Mouse (Mus musculus) liver, embryonic 14 days (tissue): ENCODE results near the gene Dph7. TPM values are rescaled to one million over a fixed set of nuclear protein-coding genes. Genes with fewer than 3 reads are reported as not detected.

Experiments used
- polyA plus RNA-seq: library from polyadenylated mRNA; depleted of rRNA; stranded (reverse); fragments of >200 nt; gene quantifications from 2 replicates; pipeline ENCODE4 v1.2.3, GENCODE M21; 2012; rRNA removed

The Dph7 gene
- 8.5 TPM in 2 replicates for polyA plus RNA-seq

DNA sequence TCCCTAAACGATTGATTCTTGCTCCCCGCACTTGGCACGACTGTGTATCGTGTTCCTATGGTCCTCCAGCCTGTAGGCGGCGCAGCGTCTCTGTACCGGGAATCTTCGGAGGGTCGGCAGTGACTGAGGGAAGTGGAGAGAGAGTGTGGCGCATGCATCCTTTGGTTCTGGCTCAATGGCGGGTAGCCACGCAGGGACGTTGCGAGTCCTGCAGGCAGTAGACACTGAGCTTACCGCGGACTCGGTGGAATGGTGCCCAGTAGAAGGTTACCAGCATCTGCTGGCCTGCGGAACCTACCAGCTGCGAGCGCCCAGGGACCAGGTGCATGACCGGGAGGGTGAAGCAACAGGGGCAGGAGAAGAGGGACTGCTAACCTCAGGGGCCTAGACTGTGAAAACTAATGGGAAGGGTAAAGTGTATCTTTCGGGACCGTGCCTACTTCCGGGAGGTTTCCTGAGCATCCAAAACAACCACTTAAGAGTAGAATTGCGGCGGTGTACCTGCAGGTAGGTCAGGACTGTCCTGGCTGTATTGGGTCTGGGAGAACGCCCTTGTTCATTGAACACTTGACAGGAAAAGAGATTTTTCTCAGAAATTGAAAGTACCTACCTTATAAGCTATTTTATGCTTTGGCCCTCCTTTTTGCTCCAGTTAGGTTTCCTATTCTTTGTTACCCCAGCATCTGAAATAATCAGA is at the start of gene Dph7:
Dph7 (plus strand) TSS at position 97 of the 697 bp plus-strand sequence.

DNA sequence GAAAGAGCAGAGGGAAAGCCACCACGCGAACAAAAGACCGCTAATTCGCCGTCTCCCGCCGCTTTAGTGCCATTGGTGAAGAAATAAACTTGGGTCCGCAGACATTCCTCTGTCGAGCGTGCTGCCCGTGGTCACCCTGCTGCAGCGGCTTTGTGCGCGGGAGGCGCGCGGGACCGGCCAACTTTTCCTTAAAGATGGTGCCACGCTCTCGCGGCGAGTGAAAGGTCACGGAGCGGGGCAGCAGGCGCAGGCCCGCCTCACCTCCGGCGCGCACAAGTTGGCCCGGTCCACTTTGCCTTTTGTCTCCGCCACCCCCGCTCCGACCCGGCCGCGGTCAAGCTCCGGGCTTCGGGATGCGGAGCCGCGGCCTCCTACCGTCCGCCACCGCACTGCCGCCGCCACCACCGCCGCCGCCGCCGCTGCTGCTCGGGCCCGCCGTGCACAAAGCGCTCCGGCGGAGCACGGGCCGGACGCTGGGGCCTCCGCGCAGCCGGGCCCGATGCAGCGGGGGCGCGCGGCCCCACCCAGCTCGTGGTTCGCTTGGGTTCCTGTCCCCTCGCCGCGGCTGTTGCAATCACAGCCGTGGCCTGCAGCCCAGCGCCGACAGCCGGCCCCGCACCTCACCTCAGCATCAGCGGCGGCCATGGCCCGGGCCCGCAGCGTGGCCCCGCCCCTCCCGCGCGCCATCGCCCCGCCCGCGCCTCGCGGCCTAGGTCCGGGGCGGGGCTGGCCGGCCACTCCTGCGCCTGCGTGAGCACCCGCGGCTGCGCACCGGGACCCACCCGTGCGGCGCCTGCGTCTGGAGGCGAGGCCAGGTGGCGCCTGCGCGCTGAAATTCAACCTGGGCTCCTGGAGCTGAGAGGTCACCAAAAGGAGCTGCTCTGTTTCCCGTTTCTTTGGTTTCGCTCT is 43.0 kb upstream of the Dph7 start, which contains the start of gene Ehmt1:
Ehmt1 (minus strand) TSS at position 685 of the 909 bp plus-strand sequence.

DNA sequence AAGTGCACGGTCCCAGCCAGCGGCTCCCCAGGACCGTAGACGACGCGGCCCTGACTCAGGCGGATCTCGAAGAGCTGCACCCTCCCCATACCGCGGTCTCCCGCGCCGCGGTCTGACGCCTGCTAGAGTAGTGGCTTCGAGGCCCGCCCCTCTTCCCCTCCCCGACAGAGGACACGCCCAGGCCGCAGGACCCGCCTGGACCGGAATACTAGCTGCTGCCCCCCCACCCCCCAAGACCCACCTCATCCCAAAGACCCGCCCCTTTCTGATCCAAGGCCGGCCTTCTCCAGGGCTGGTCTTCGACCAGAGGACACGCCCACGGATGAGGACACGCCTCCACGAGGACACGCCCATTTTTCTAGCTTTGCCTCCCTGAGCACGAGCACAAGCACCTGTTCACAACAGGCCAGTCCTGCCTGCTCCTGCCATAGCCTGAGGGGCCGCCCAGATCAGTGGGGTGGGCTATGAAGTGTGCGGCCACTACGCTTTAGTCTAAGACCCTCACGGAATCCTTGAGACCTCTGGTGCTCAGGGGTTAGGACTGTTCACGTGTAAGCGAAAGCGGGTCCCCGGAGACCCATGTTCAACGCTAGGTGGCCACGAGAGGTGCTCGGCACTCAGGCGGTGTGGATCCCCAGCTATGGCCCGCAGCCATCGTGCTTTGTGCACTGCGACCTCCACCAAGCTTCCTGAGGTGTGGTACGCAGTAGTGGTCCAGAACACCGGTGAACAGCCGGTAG is 27.0 kb upstream of the Dph7 start, which contains the start of gene Arrdc1:
Arrdc1 (minus strand) TSS at position 196 of the 740 bp plus-strand sequence.

GRCm38 (mm10) chr2:24949421-24950188 is 12.6 kb upstream of the Dph7 start, which contains the start of gene Zmynd19:
TSS of gene Zmynd19 (plus strand) at chr2:24949792.

GRCm38 (mm10) chr2:24974906-24975703 is 12.9 kb downstream of the Dph7 start, which contains the start of gene Mrpl41:
TSS of gene Mrpl41 (minus strand) at chr2:24975098.

GRCm38 (mm10) chr2:24975704-24976297 is 13.6 kb downstream of the Dph7 start, which contains the start of gene Pnpla7:
TSS of gene Pnpla7 (plus strand) at chr2:24976033.

Other genes starting within 250 kb of the Dph7 start
- gene Cacna1b, start 199.2 kb upstream of the Dph7 start, polyA plus RNA-seq: 0.01 and 0.03 TPM in 2 replicates
- gene Ehmt1, start 42.8 kb upstream of the Dph7 start, polyA plus RNA-seq: 13.7 and 15.8 TPM in 2 replicates
- 16.4 and 20.4 TPM in 2 replicates for gene Arrdc1, start 27.1 kb upstream of the Dph7 start, polyA plus RNA-seq
- gene Zmynd19, start 12.6 kb upstream of the Dph7 start, polyA plus RNA-seq: 16.2 and 18.4 TPM in 2 replicates
- gene Mrpl41, start 12.7 kb downstream of the Dph7 start, polyA plus RNA-seq: 49.6 and 55.1 TPM in 2 replicates
- gene Pnpla7, start 13.6 kb downstream of the Dph7 start, polyA plus RNA-seq: 9.3 and 10.1 TPM in 2 replicates
- gene Nsmf, start 92.0 kb downstream of the Dph7 start, polyA plus RNA-seq: 9.4 and 9.6 TPM in 2 replicates
- 4.1 and 5.2 TPM in 2 replicates for gene Entpd8, start 117.9 kb downstream of the Dph7 start, polyA plus RNA-seq
- 1.2 and 1.5 TPM in 2 replicates for gene Noxa1, start 132.7 kb downstream of the Dph7 start, polyA plus RNA-seq
- 3.4 and 4.2 TPM in 2 replicates for gene Nrarp, start 218.4 kb downstream of the Dph7 start, polyA plus RNA-seq
- gene Tor4a, start 234.5 kb downstream of the Dph7 start, polyA plus RNA-seq: 2.9 and 4.0 TPM in 2 replicates
- 16.1 and 18.8 TPM in 2 replicates for gene Nelfb, start 249.1 kb downstream of the Dph7 start, polyA plus RNA-seq